Mouse (Mus musculus) hindbrain, embryonic 14.5 days (tissue): ENCODE measurements around the gene Trim11. TPM values are rescaled to one million over a fixed set of nuclear protein-coding genes. Genes with fewer than 3 reads are reported as not detected.
A peak's percentile ranks its signal among the peaks of the same experiment; 100 is the strongest.
"Not testable (repeated sequence)": the region's sequence is repeated elsewhere in the genome, so short reads cannot be mapped to it uniquely, and the experiment has no call there.

Experiments
- ATAC-seq: fragments of 200-750 bp; cut with Nextera tagmentation; 2 replicates; pipeline ENCODE4 v1.8.0; 2017; ENCODE audit warnings: moderate number of reproducible peaks, mild to moderate bottlenecking, moderate TSS enrichment, moderate library complexity; ENCODE audit not compliant: low FRiP score
- DNase-seq: peaks from one replicate; pipeline ENCODE4 v3.0.0-alpha.2; 2015; ENCODE audit warnings: low spot score
- H3K27ac ChIP-seq: fragments of 300-500 bp; sonication (generic); 2 replicates; pipeline ENCODE4 v1.5.1; 2014; ENCODE audit warnings: mild to moderate bottlenecking, moderate library complexity
- H3K27me3 ChIP-seq: fragments of 300-500 bp; sonication (generic); 2 replicates; pipeline ENCODE4 v1.6.1; 2014; ENCODE audit warnings: mild to moderate bottlenecking, low read length, mixed read lengths; ENCODE audit not compliant: control insufficient read depth, insufficient read depth
- H3K36me3 ChIP-seq: fragments of 300-500 bp; sonication (generic); replicated peaks from 2 replicates; pipeline ENCODE4 v1.6.1; 2014; ENCODE audit not compliant: control insufficient read depth, insufficient read depth
- H3K4me1 ChIP-seq: fragments of 300-500 bp; sonication (generic); replicated peaks from 2 replicates; pipeline ENCODE4 v1.6.1; 2014; ENCODE audit warnings: antibody characterized with exemption, low read length, mixed read lengths; ENCODE audit not compliant: control insufficient read depth, insufficient read depth
- H3K4me2 ChIP-seq: fragments of 300-500 bp; sonication (generic); replicated peaks from 2 replicates; pipeline ENCODE4 v1.6.1; 2014; ENCODE audit warnings: mild to moderate bottlenecking, moderate library complexity
- H3K4me3 ChIP-seq: fragments of 300-500 bp; sonication (generic); replicated peaks from 2 replicates; pipeline ENCODE4 v1.5.1; 2014; ENCODE audit warnings: mild to moderate bottlenecking, low read length
- H3K9ac ChIP-seq: fragments of 300-500 bp; sonication (generic); 2 replicates; pipeline ENCODE4 v1.6.1; 2014
- H3K9me3 ChIP-seq: fragments of 300-500 bp; sonication (generic); 2 replicates; pipeline ENCODE4 v1.6.1; 2016; ENCODE audit warnings: low read length; ENCODE audit not compliant: control insufficient read depth
- WGBS: fragments of 180-500 bp; shearing (Covaris S2); extraction: QIAGEN DNeasy Blood & Tissue Kit; methylation state at CpG from one replicate; pipeline ENCODE4 v1.1.7; 2014; 5-methylcytosine and 5-hydroxymethylcytosine counted together
- polyA plus RNA-seq: library from polyadenylated mRNA; unstranded; fragments of >200 nt; fragmentation: Nextera tagmentation; extraction: Ambion mirVana; gene quantifications from 2 replicates; pipeline ENCODE4 v1.2.1, GENCODE M21; 2014

The Trim11 gene
- polyA plus RNA-seq, 1 experiment from 2014 or later: 18.9 TPM

- H3K9me3 ChIP-seq: no peaks in the 10 kb centered on the region
- DNase-seq: no peak
- no peak for ATAC-seq
- H3K4me3 ChIP-seq: peak overlapping the region; percentile 47
- H3K27ac ChIP-seq: peak overlapping the region; percentile 100
- WGBS: 80% methylated on average over 3 of the region's 3 CpGs
- peak overlapping the region; percentile 82 for H3K4me2 ChIP-seq
- peaks cover 23% of the 10 kb centered on the region for H3K4me1 ChIP-seq
- H3K36me3 ChIP-seq: no peaks in the 10 kb centered on the region
- H3K27me3 ChIP-seq: no peaks in the 10 kb centered on the region
- H3K9ac ChIP-seq: peak overlapping the region; percentile 95
These were observed 30.6 kb upstream of the Trim11 start for GRCm38 (mm10) chr11:58947306-58947705.

- WGBS: 8% methylated on average over 23 of the region's 23 CpGs
- ATAC-seq (peak; percentile 71), DNase-seq (peak; percentile 75)
- H3K36me3 ChIP-seq: no peaks in the 10 kb centered on the region
- no peaks in the 10 kb centered on the region for H3K27me3 ChIP-seq
- H3K4me3 ChIP-seq: peak overlapping the region; percentile 47
- peaks cover 27% of the 10 kb centered on the region for H3K4me1 ChIP-seq
- H3K27ac ChIP-seq: peak overlapping the region; percentile 100
- H3K4me2 ChIP-seq: peak overlapping the region; percentile 82
- no peaks in the 10 kb centered on the region for H3K9me3 ChIP-seq
- peak overlapping the region; percentile 95 for H3K9ac ChIP-seq
These were observed 29.9 kb upstream of the Trim11 start for GRCm38 (mm10) chr11:58947798-58948528.

GRCm38 (mm10) chr11:58948542-58949479 lies 29.1 kb upstream of the Trim11 start, which contains the start of gene Hist3h2ba:
Gene Hist3h2ba (plus strand): TSS chr11:58948920.
- H3K27ac ChIP-seq: peak within 1 kb of the TSS; percentile 100
- under 1% methylated on average over 48 of the region's 48 CpGs for WGBS
- DNase-seq (peak; percentile 93), ATAC-seq (peak; percentile 93)
- peak within 1 kb of the TSS; percentile 47 for H3K4me3 ChIP-seq
- no peaks in the 10 kb centered on the region for H3K9me3 ChIP-seq
- peak within 1 kb of the TSS; percentile 82 for H3K4me2 ChIP-seq
- peaks cover 29% of the 10 kb centered on the region for H3K4me1 ChIP-seq
- H3K27me3 ChIP-seq: no peaks in the 10 kb centered on the region
- peak within 1 kb of the TSS; percentile 95 for H3K9ac ChIP-seq
- H3K36me3 ChIP-seq: no peaks in the 10 kb centered on the region

GRCm38 (mm10) chr11:58949480-58950431 lies 28.1 kb upstream of the Trim11 start:
- DNase-seq (peak; percentile 79), ATAC-seq (peak; percentile 49)
- Histone ChIP-seq H3K4me1 (peaks cover 29% of the 10 kb centered on the region), H3K4me3 (peak overlapping the region; percentile 47), H3K27me3 (no peaks in the 10 kb centered on the region), H3K27ac (peak overlapping the region; percentile 100), H3K36me3 (no peaks in the 10 kb centered on the region), H3K9ac (peak overlapping the region; percentile 95), H3K9me3 (no peaks in the 10 kb centered on the region), H3K4me2 (peak overlapping the region; percentile 82)
- 2% methylated on average over 20 of the region's 20 CpGs for WGBS

- Histone ChIP-seq H3K36me3 (no peaks in the 10 kb centered on the region), H3K27me3 (no peaks in the 10 kb centered on the region), H3K4me3 (peak overlapping the region; percentile 47; the same call in 1 of the 2 replicates), H3K27ac (peak overlapping the region; percentile 100), H3K4me2 (peak overlapping the region; percentile 82), H3K9ac (peak overlapping the region; percentile 95), H3K9me3 (no peaks in the 10 kb centered on the region), H3K4me1 (peaks cover 32% of the 10 kb centered on the region)
- no peak for DNase-seq
- ATAC-seq: no peak
- WGBS: 47% methylated on average over 5 of the region's 5 CpGs
These were observed 26.7 kb upstream of the Trim11 start for GRCm38 (mm10) chr11:58951210-58951609.

GRCm38 (mm10) chr11:58953351-58954169 lies 24.3 kb upstream of the Trim11 start:
- H3K9ac ChIP-seq: peak overlapping the region; percentile 97
- H3K36me3 ChIP-seq: peaks cover 2% of the 10 kb centered on the region; the same call in 1 of the 2 replicates
- ATAC-seq (peak; percentile 21), DNase-seq (peak; percentile 68)
- H3K9me3 ChIP-seq: no peaks in the 10 kb centered on the region
- H3K27me3 ChIP-seq: no peaks in the 10 kb centered on the region
- H3K4me2 ChIP-seq: peak overlapping the region; percentile 95
- H3K4me1 ChIP-seq: peaks cover 48% of the 10 kb centered on the region
- peak overlapping the region; percentile 77 for H3K4me3 ChIP-seq
- under 1% methylated on average over 33 of the region's 33 CpGs for WGBS
- H3K27ac ChIP-seq: peak overlapping the region; percentile 100

GRCm38 (mm10) chr11:58954170-58954419 lies 23.8 kb upstream of the Trim11 start:
- not testable (repeated sequence) for H3K36me3 ChIP-seq, H3K9me3 ChIP-seq, ATAC-seq, DNase-seq, H3K27me3 ChIP-seq
- Histone ChIP-seq H3K27ac (peak overlapping the region; percentile 100), H3K4me1 (peaks cover 53% of the 10 kb centered on the region), H3K4me3 (peak overlapping the region; percentile 77), H3K4me2 (peak overlapping the region; percentile 95), H3K9ac (peak overlapping the region; percentile 97)
- under 1% methylated on average over 17 of the region's 17 CpGs for WGBS
